Mouse (Mus musculus) adrenal gland, postnatal 10 days (tissue): ENCODE measurements around the gene Cox7b2. TPM values are rescaled to one million over a fixed set of nuclear protein-coding genes. Genes with fewer than 3 reads are reported as not detected.
"Not testable (repeated sequence)": the region's sequence is repeated elsewhere in the genome, so short reads cannot be mapped to it uniquely, and the experiment has no call there.

Experiments
- DNase-seq: peaks from one replicate; pipeline ENCODE4 v3.0.0; 2021; ENCODE audit warnings: mixed read lengths
- long read RNA-seq, 2 experiments: library from polyadenylated mRNA; stranded (forward); transcript quantifications; one replicate each; pipeline ENCODE4 v2.0.0; 2021
- total RNA-seq, 2 experiments: library from RNA; stranded (reverse); gene quantifications; 2 replicates each; pipeline ENCODE4 v1.2.3; 2021

The Cox7b2 gene
- total RNA-seq: not detected
- long read RNA-seq, experiment 1: 0 reads
- long read RNA-seq, experiment 2: 0 reads

DNA sequence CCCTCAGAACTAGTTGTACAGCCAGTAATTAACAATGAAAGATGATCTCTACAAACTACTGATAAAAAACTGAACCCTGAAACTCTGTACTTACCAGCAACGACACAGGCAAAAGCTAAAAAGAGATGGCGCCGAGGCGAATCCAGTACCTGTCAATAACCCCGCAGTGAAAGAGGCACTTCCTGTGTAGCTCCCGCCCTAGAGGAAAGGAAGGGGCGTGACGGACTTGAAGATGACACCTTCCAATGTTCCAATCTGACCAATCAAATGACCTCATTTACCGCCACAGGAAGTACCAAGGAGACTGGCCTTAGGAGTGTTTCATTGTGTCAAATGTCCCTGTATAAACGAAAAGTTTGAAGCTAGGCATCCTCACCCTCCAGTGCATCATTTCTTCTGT is at the start of gene Cox7b2:
TSS of gene Cox7b2 (minus strand) at position 127 of the 400 bp plus-strand sequence.
- DNase-seq: no peak

DNA sequence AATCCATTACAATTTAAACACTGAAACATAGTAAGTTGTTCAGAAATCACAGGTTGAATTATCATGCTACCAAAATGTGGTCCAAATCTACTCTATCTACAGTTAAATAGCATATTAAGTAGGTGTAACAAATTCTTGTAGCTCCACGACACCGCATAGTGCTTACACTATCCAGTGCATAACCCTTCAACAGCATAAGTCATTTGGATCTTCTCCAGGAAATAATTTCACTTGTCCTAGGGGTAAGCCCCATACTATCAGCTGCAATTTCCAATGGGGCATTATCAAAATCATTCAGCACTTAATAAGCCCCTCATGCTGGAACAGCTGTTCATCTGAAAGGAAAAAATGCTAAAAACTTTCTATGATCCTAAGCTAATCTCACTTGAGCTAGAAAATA is 47.3 kb upstream of the Cox7b2 start:
- no peak for DNase-seq

DNA sequence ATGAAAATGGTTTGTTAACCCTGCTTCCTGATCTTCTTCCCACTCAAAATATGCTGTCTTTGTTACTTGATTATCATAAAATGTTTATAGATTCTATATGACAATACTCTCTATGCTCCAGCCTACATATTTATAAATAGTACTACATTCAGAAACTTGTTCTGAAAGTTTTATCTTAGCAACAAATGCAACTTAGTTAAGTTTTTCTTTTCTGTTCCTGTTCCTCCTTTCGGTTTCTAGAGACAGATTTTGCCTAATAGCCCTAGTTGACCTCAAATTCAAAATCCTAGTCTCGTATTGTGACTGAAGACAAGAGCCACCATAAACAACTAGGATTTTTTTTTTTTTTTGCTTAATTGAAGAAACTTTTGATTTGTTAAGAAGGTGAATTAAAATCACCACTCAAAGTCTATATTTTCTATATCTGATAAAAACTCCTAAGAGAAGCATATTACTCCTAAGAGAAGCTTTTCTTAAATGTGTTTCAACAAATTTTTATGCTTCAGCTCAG is 45.8 kb upstream of the Cox7b2 start:
- DNase-seq: no peak

- DNase-seq: no peak
These were observed 23.7 kb upstream of the Cox7b2 start for GRCm38 (mm10) chr5:71571646-71572237.

GRCm38 (mm10) chr5:71545554-71545953 is 2.5 kb downstream of the Cox7b2 start:
- DNase-seq: peak; percentile 25

DNA sequence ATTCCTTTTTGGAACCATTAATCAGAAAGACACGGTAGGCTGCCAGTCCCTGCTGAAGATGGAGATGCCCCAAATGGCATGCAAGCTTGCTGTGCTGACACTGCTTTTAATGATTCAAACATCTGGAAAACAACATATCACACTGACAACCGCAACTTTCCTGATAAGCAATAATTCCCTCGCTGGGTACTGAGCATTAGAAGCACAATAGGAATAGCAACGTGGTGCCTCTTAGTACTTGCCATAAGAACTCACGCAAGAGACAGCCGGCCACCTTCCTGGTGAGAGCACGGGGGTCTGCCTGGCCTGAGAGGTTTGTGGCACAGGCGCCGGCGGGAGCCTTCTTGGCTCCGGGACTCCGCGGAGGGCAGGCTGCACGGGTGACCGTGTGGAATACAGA is 22.5 kb downstream of the Cox7b2 start:
- not testable (repeated sequence) for DNase-seq

DNA sequence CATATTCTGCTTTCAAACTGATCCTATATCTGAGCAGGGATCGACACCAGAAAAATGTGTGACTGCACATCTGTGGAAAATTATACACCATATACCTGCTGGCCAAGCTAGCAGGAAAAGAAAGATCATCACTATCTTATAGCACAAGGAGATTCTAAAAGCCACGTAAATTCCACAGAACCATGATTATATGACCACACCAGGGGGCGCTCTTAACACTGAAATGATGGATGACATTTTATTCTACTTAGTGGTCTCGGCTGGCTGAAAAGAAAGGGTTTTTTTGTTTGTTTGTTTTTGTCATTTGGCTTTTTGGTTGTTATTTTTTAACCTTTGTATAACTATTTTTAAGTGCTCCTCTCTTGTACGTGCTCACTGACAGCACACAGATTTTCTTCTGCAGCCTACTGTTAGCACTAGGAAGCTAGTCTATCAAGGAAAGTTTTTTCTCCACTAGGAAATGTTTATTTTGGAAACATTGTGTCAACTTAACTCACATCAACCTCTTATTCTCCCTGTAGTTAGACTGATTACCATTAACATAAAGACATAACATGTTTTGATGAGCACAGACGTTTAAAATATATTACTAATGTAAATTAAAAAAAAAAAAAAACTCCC is 45.8 kb downstream of the Cox7b2 start:
- DNase-seq: peak; percentile 71

DNA sequence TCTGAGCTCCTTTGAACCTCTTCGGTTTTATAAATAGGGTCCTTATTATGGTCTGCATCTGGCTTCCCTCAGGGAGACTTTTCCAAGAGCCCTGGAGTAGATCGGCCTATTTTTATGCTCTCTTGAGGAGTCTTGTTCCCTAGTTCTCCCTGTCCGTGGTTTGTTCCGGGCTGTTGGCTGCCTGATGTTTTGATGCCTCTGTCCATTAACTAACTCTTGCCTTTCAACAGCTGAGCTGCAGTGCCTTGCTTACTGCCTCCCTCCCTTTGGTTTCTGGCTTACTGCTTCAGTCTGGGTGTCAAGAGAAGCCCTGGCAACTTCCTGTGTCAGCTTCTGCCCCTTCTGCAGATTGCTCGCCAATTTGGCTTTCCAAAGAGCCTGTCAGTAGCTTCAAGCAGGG is 52.4 kb downstream of the Cox7b2 start:
- no peak for DNase-seq

DNA sequence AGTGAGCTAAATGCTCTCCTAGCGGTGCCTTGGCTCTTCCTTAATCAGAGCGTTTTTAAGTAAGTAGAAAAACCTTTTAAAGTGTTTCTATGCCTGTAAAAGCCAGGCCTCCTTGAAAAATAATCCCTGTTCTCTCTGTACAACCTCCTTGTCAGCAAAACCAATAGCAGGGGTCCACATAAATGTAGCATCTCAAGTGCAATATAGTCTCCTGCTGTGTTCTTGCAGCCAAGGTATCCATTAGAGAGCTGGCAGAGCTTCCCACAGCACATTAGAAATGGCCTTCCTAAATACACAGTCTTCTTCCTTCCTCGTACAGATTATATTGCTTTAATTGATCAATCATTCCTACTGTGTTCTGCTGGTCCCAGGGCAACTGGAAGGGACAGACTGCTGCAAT is 91.0 kb downstream of the Cox7b2 start:
- no peak for DNase-seq

- DNase-seq: no peak
These were observed 107.8 kb downstream of the Cox7b2 start for GRCm38 (mm10) chr5:71440174-71440573.

Other genes starting within 250 kb of the Cox7b2 start
- gene Gabrb1, start 109.9 kb upstream of the Cox7b2 start, total RNA-seq: under 1 TPM; 0.06 to 0.24 TPM
- gene Gabra4, start 110.1 kb upstream of the Cox7b2 start, total RNA-seq: under 1 TPM; 0.33 to 0.93 TPM